Mouse (Mus musculus) 416B (cell line): ENCODE measurements around the gene Vmn1r104.
"Not testable (repeated sequence)": the region's sequence is repeated elsewhere in the genome, so short reads cannot be mapped to it uniquely, and the experiment has no call there.

Source experiments
- DNase-seq: peaks from one replicate; pipeline ENCODE4 v3.0.0; 2011; ENCODE audit warnings: low read depth

The Vmn1r104 gene

GRCm38 (mm10) chr7:20533537-20533936 lies at the start of gene Vmn1r104:
Gene Vmn1r104 (plus strand): TSS chr7:20533837.
- not testable (repeated sequence) for DNase-seq

- not testable (repeated sequence) for DNase-seq
Observed at GRCm38 (mm10) chr7:20510434-20510833, 23.2 kb upstream of the Vmn1r104 start, which contains the start of gene Vmn1r103. Gene Vmn1r103 (minus strand): TSS chr7:20510534.

- DNase-seq, result not testable (repeated sequence)
Observed at GRCm38 (mm10) chr7:20545657-20546056, 12.0 kb downstream of the Vmn1r104 start, which contains the start of gene Gm5726. Gene Gm5726 (minus strand): TSS chr7:20545757.

- DNase-seq, result not testable (repeated sequence)
Observed at GRCm38 (mm10) chr7:20576141-20576540, 42.5 kb downstream of the Vmn1r104 start, which contains the start of gene Gm4141. Gene Gm4141 (minus strand): TSS chr7:20576241.
